Mouse (Mus musculus): ENCODE measurements at regions not wholly inside any gene's neighbourhood (a gene's known extent, or its start where the extent isn't known, plus 50 kb on each side); places are given as distances from the start of the nearest gene placed in this dataset.
A peak's percentile ranks its signal among the peaks of the same experiment; 100 is the strongest.

GRCm38 (mm10) chr3:100773237-100773636, 52.0 kb upstream of the Vtcn1 start:
- in situ Hi-C loops (cut with MboI; ENCODE audit: low sequenced_read_pairs in 2 of 2, unreplicated experiment in 2 of 2), result no loop called here

GRCm38 (mm10) chr3:100771363-100771762, 53.9 kb upstream of the Vtcn1 start:
- Histone ChIP-seq H3K36me3 (ENCODE audit: control insufficient read depth, insufficient read depth, low read length, poor library complexity, severe bottlenecking) (no peaks in the 10 kb centered on the region), H3K27ac (ENCODE audit: insufficient read depth, low read depth, low read length, poor library complexity, severe bottlenecking) (no peak overlapping the region)
- DNase-seq (ENCODE audit: low read depth, low spot score), result no peak

More at GRCm38 (mm10) chr3:100773237-100773636, 52.0 kb upstream of the Vtcn1 start:
- DNase-seq (ENCODE audit: low read depth, low spot score), result no peak
- Histone ChIP-seq H3K4me3 (ENCODE audit: insufficient read depth in 1 of 2, low read depth in 1 of 2, low read length in 2 of 2, poor library complexity in 1 of 2, severe bottlenecking in 1 of 2) (no peak overlapping the region), H3K9me3 (ENCODE audit: control insufficient read depth, insufficient read depth, low read depth, low read length) (no peaks in the 10 kb centered on the region), H3K4me1 (ENCODE audit: control insufficient read depth in 2 of 2, insufficient read depth in 2 of 2, low read length in 2 of 2, poor library complexity in 1 of 2) (no peaks in the 10 kb centered on the region; a peak in 1 of 4 replicates), H3K9ac (ENCODE audit: insufficient read depth, low read depth, low read length, poor library complexity, severe bottlenecking) (no peak overlapping the region), H3K27ac (ENCODE audit: insufficient read depth, low read depth, low read length, poor library complexity, severe bottlenecking) (no peak overlapping the region), H3K36me3 (ENCODE audit: control insufficient read depth, insufficient read depth, low read length, poor library complexity, severe bottlenecking) (no peaks in the 10 kb centered on the region)
- TF ChIP-seq ZC3H11A (IDR thresholded peaks at IDR 0.05; ENCODE audit: borderline replicate concordance, low read depth, low read length) (no peak), ZNF384 (IDR thresholded peaks at IDR 0.05; ENCODE audit: low read depth, low read length) (no peak), HCFC1 (IDR thresholded peaks at IDR 0.05; ENCODE audit: borderline replicate concordance, insufficient read depth, low read length) (no peak), CHD2 (IDR thresholded peaks at IDR 0.05; ENCODE audit: low read depth, low read length) (no peak), MAFK (IDR thresholded peaks at IDR 0.05; ENCODE audit: insufficient read depth, low read depth, low read length) (no peak)

GRCm38 (mm10) chr3:100770841-100771240, 54.4 kb upstream of the Vtcn1 start:
- DNase-seq (ENCODE audit: low read depth, low spot score), result no peak
- Histone ChIP-seq H3K4me1 (ENCODE audit: control insufficient read depth in 2 of 2, insufficient read depth in 2 of 2, low read length in 2 of 2, poor library complexity in 1 of 2) (no peaks in the 10 kb centered on the region; a peak in 1 of 4 replicates), H3K27ac (ENCODE audit: insufficient read depth, low read depth, low read length, poor library complexity, severe bottlenecking) (no peak overlapping the region), H3K4me3 (ENCODE audit: insufficient read depth in 1 of 2, low read depth in 1 of 2, low read length in 2 of 2, poor library complexity in 1 of 2, severe bottlenecking in 1 of 2) (no peak overlapping the region), H3K9me3 (ENCODE audit: control insufficient read depth, insufficient read depth, low read depth, low read length) (no peaks in the 10 kb centered on the region), H3K36me3 (ENCODE audit: control insufficient read depth, insufficient read depth, low read length, poor library complexity, severe bottlenecking) (no peaks in the 10 kb centered on the region), H3K9ac (ENCODE audit: insufficient read depth, low read depth, low read length, poor library complexity, severe bottlenecking) (no peak overlapping the region)
- TF ChIP-seq ZC3H11A (IDR thresholded peaks at IDR 0.05; ENCODE audit: borderline replicate concordance, low read depth, low read length) (no peak), CHD2 (IDR thresholded peaks at IDR 0.05; ENCODE audit: low read depth, low read length) (no peak)
- in situ Hi-C loops (cut with MboI; ENCODE audit: low sequenced_read_pairs in 2 of 2, unreplicated experiment in 2 of 2), result no loop called here

More at GRCm38 (mm10) chr3:100771363-100771762, 53.9 kb upstream of the Vtcn1 start:
- no peaks in the 10 kb centered on the region; a peak in 1 of 4 replicates for H3K4me1 ChIP-seq (ENCODE audit: control insufficient read depth in 2 of 2, insufficient read depth in 2 of 2, low read length in 2 of 2, poor library complexity in 1 of 2)
- no peak overlapping the region for H3K4me3 ChIP-seq (ENCODE audit: insufficient read depth in 1 of 2, low read depth in 1 of 2, low read length in 2 of 2, poor library complexity in 1 of 2, severe bottlenecking in 1 of 2)
- no peak overlapping the region for H3K9ac ChIP-seq (ENCODE audit: insufficient read depth, low read depth, low read length, poor library complexity, severe bottlenecking)
- in situ Hi-C loops (cut with MboI; ENCODE audit: low sequenced_read_pairs in 2 of 2, unreplicated experiment in 2 of 2), result no loop called here
- TF ChIP-seq ZC3H11A (IDR thresholded peaks at IDR 0.05; ENCODE audit: borderline replicate concordance, low read depth, low read length), result no peak
- no peak for TF ChIP-seq HCFC1 (IDR thresholded peaks at IDR 0.05; ENCODE audit: borderline replicate concordance, insufficient read depth, low read length)
- no peak for TF ChIP-seq CHD2 (IDR thresholded peaks at IDR 0.05; ENCODE audit: low read depth, low read length)
- no peak for TF ChIP-seq MAFK (IDR thresholded peaks at IDR 0.05; ENCODE audit: insufficient read depth, low read depth, low read length)
- TF ChIP-seq ZNF384 (IDR thresholded peaks at IDR 0.05; ENCODE audit: low read depth, low read length), result no peak
- no peaks in the 10 kb centered on the region for H3K9me3 ChIP-seq (ENCODE audit: control insufficient read depth, insufficient read depth, low read depth, low read length)

GRCm38 (mm10) chr3:100769146-100769545, 56.1 kb upstream of the Vtcn1 start:
- Histone ChIP-seq H3K36me3 (ENCODE audit: control insufficient read depth, insufficient read depth, low read length, poor library complexity, severe bottlenecking) (no peaks in the 10 kb centered on the region), H3K4me1 (ENCODE audit: control insufficient read depth in 2 of 2, insufficient read depth in 2 of 2, low read length in 2 of 2, poor library complexity in 1 of 2) (no peaks in the 10 kb centered on the region; a peak in 1 of 4 replicates), H3K9ac (ENCODE audit: insufficient read depth, low read depth, low read length, poor library complexity, severe bottlenecking) (no peak overlapping the region), H3K27ac (ENCODE audit: insufficient read depth, low read depth, low read length, poor library complexity, severe bottlenecking) (no peak overlapping the region), H3K4me3 (ENCODE audit: insufficient read depth in 1 of 2, low read depth in 1 of 2, low read length in 2 of 2, poor library complexity in 1 of 2, severe bottlenecking in 1 of 2) (no peak overlapping the region), H3K9me3 (ENCODE audit: control insufficient read depth, insufficient read depth, low read depth, low read length) (no peaks in the 10 kb centered on the region)
- in situ Hi-C loops (cut with MboI; ENCODE audit: low sequenced_read_pairs in 2 of 2, unreplicated experiment in 2 of 2), result no loop called here
- TF ChIP-seq CHD2 (IDR thresholded peaks at IDR 0.05; ENCODE audit: low read depth, low read length), result no peak
- no peak for TF ChIP-seq HCFC1 (IDR thresholded peaks at IDR 0.05; ENCODE audit: borderline replicate concordance, insufficient read depth, low read length)
- TF ChIP-seq ZNF384 (IDR thresholded peaks at IDR 0.05; ENCODE audit: low read depth, low read length), result no peak
- TF ChIP-seq ZC3H11A (IDR thresholded peaks at IDR 0.05; ENCODE audit: borderline replicate concordance, low read depth, low read length), result no peak
- no peak for TF ChIP-seq MAFK (IDR thresholded peaks at IDR 0.05; ENCODE audit: insufficient read depth, low read depth, low read length)
- no peak for DNase-seq (ENCODE audit: low read depth, low spot score)

GRCm38 (mm10) chr3:100768170-100768624, 57.1 kb upstream of the Vtcn1 start:
- H3K4me1 ChIP-seq (ENCODE audit: control insufficient read depth in 2 of 2, insufficient read depth in 2 of 2, low read length in 2 of 2, poor library complexity in 1 of 2), result no peaks in the 10 kb centered on the region; a peak in 1 of 4 replicates
- H3K27ac ChIP-seq (ENCODE audit: insufficient read depth, low read depth, low read length, poor library complexity, severe bottlenecking), result no peak overlapping the region
- TF ChIP-seq CHD2 (IDR thresholded peaks at IDR 0.05; ENCODE audit: low read depth, low read length), result no peak
- TF ChIP-seq HCFC1 (IDR thresholded peaks at IDR 0.05; ENCODE audit: borderline replicate concordance, insufficient read depth, low read length), result no peak
- TF ChIP-seq ZNF384 (IDR thresholded peaks at IDR 0.05; ENCODE audit: low read depth, low read length), result no peak
- 0 out of 2 replicates have a peak, but pooled peaks have one; percentile 37 for TF ChIP-seq ZC3H11A (IDR thresholded peaks at IDR 0.05; ENCODE audit: borderline replicate concordance, low read depth, low read length)
- no peaks in the 10 kb centered on the region for H3K36me3 ChIP-seq (ENCODE audit: control insufficient read depth, insufficient read depth, low read length, poor library complexity, severe bottlenecking)
- in situ Hi-C loops (cut with MboI; ENCODE audit: low sequenced_read_pairs in 2 of 2, unreplicated experiment in 2 of 2), result no loop called here
- H3K9me3 ChIP-seq (ENCODE audit: control insufficient read depth, insufficient read depth, low read depth, low read length), result no peaks in the 10 kb centered on the region
- peak overlapping the region in 1 of 2 experiments; percentile 31; a peak in 1 of 4 replicates for H3K4me3 ChIP-seq (ENCODE audit: insufficient read depth in 1 of 2, low read depth in 1 of 2, low read length in 2 of 2, poor library complexity in 1 of 2, severe bottlenecking in 1 of 2)
- DNase-seq (ENCODE audit: low read depth, low spot score), result no peak
- H3K9ac ChIP-seq (ENCODE audit: insufficient read depth, low read depth, low read length, poor library complexity, severe bottlenecking), result peak overlapping the region; percentile 37; the same call in 1 of the 2 replicates
